Mouse (Mus musculus) brain, adult 2 months (tissue): ENCODE results near the gene Hrh2.

ENCODE experiments used
- DNase-seq: peaks from one replicate; pipeline ENCODE4 v3.0.0; 2011; ENCODE audit warnings: low read depth, low spot score

The Hrh2 gene

GRCm38 (mm10) chr13:54192021-54192481, at the start of gene Hrh2:
Hrh2 (plus strand) TSS chr13:54192129.
- peak; percentile 76 for DNase-seq

GRCm38 (mm10) chr13:54143788-54144187, 48.1 kb upstream of the Hrh2 start:
- peak; percentile 77 for DNase-seq

GRCm38 (mm10) chr13:54144624-54145023, 47.3 kb upstream of the Hrh2 start:
- DNase-seq = peak; percentile 68

GRCm38 (mm10) chr13:54147328-54147727, 44.6 kb upstream of the Hrh2 start:
- no peak for DNase-seq

- no peak for DNase-seq
These were observed 39.5 kb upstream of the Hrh2 start for GRCm38 (mm10) chr13:54152421-54152820.

GRCm38 (mm10) chr13:54152911-54153310, 39.0 kb upstream of the Hrh2 start:
- DNase-seq = no peak

- DNase-seq = peak; percentile 67
These were observed 38.2 kb upstream of the Hrh2 start for GRCm38 (mm10) chr13:54153672-54154218.

- peak; percentile 56 for DNase-seq
These were observed 36.1 kb upstream of the Hrh2 start for GRCm38 (mm10) chr13:54155822-54156221.

GRCm38 (mm10) chr13:54159256-54159655, 32.7 kb upstream of the Hrh2 start:
- no peak for DNase-seq

- DNase-seq = no peak
These were observed 32.2 kb upstream of the Hrh2 start for GRCm38 (mm10) chr13:54159756-54160155.

- DNase-seq = no peak
These were observed 31.4 kb upstream of the Hrh2 start for GRCm38 (mm10) chr13:54160546-54160945.

GRCm38 (mm10) chr13:54161514-54161913, 30.4 kb upstream of the Hrh2 start:
- DNase-seq = peak; percentile 61

GRCm38 (mm10) chr13:54163363-54163762, 28.6 kb upstream of the Hrh2 start:
- DNase-seq = peak; percentile 73

GRCm38 (mm10) chr13:54164462-54164861, 27.5 kb upstream of the Hrh2 start:
- no peak for DNase-seq

GRCm38 (mm10) chr13:54165066-54165465, 26.9 kb upstream of the Hrh2 start:
- no peak for DNase-seq

- peak; percentile 67 for DNase-seq
These were observed 26.2 kb upstream of the Hrh2 start for GRCm38 (mm10) chr13:54165765-54166164.

GRCm38 (mm10) chr13:54167036-54167435, 24.9 kb upstream of the Hrh2 start:
- DNase-seq = no peak

- no peak for DNase-seq
These were observed 23.3 kb upstream of the Hrh2 start for GRCm38 (mm10) chr13:54168675-54169074.

- DNase-seq = no peak
These were observed 21.6 kb upstream of the Hrh2 start for GRCm38 (mm10) chr13:54170288-54170687.

GRCm38 (mm10) chr13:54171346-54171745, 20.6 kb upstream of the Hrh2 start:
- DNase-seq = peak; percentile 54

GRCm38 (mm10) chr13:54171761-54172160, 20.2 kb upstream of the Hrh2 start:
- no peak for DNase-seq

- no peak for DNase-seq
These were observed 18.0 kb upstream of the Hrh2 start for GRCm38 (mm10) chr13:54173941-54174340.

- DNase-seq = no peak
These were observed 17.2 kb upstream of the Hrh2 start for GRCm38 (mm10) chr13:54174703-54175102.

- peak; percentile 87 for DNase-seq
These were observed 16.5 kb upstream of the Hrh2 start for GRCm38 (mm10) chr13:54175426-54175825.
